Mouse (Mus musculus): ENCODE measurements around the gene Cdh20.

GRCm38 (mm10) chr1:104796146-104796545, 27.8 kb downstream of the Cdh20 start:
- TF ChIP-seq CTCF (IDR thresholded peaks at IDR 0.05; ENCODE audit: borderline replicate concordance, control insufficient read depth, extremely low read depth, insufficient read depth, low read length, poor library complexity) (no peak), POLR2A (IDR thresholded peaks at IDR 0.05; ENCODE audit: control insufficient read depth, extremely low read depth, insufficient read depth, low read length, poor library complexity) (no peak)
